Mouse (Mus musculus) MEL (cell line): ENCODE measurements around the gene Erf. TPM values are rescaled to one million over a fixed set of nuclear protein-coding genes. Genes with fewer than 3 reads are reported as not detected.

Experiments used
- DNase-seq: peaks from one replicate; pipeline ENCODE4 v3.0.0; 2011; ENCODE audit warnings: low read depth, low spot score
- H3K27ac ChIP-seq: 2 replicates; pipeline ENCODE4 v1.5.1; 2012; ENCODE audit warnings: low read depth, mild to moderate bottlenecking, control low read depth, low read length, moderate library complexity; ENCODE audit not compliant: control insufficient read depth
- H3K27me3 ChIP-seq, 2 experiments: fragments of 150-350 bp in 1 of 2; sonication (generic) in 1 of 2; 2 replicates each; pipeline ENCODE4 v1.6.1; 2012; ENCODE audit warnings: low read length in 2 of 2, mild to moderate bottlenecking in 2 of 2, improper control_type of control experiment in 1 of 2, moderate library complexity in 1 of 2; ENCODE audit not compliant: insufficient read depth in 2 of 2, control insufficient read depth in 1 of 2
- H3K36me3 ChIP-seq, 2 experiments: 2 replicates each; pipeline ENCODE4 v1.6.1; 2012 to 2014; ENCODE audit warnings: low read length in 2 of 2, improper control_type of control experiment in 1 of 2, inconsistent platforms in 1 of 2, mild to moderate bottlenecking in 1 of 2; ENCODE audit not compliant: insufficient read depth in 2 of 2, control insufficient read depth in 1 of 2
- H3K4me1 ChIP-seq, 2 experiments: fragments of 150-350 bp in 1 of 2; sonication (generic) in 1 of 2; 2 replicates each; pipeline ENCODE4 v1.6.1; 2012; ENCODE audit warnings: low read length in 2 of 2, improper control_type of control experiment in 1 of 2, mild to moderate bottlenecking in 1 of 2; ENCODE audit not compliant: insufficient read depth in 2 of 2, control insufficient read depth in 1 of 2
- H3K4me3 ChIP-seq, 2 experiments: fragments of 150-350 bp in 1 of 2; sonication (generic) in 1 of 2; 2 replicates each; pipeline ENCODE4 v1.5.1; 2012; ENCODE audit warnings: low read depth in 2 of 2, low read length in 2 of 2, mild to moderate bottlenecking in 2 of 2, moderate library complexity in 2 of 2, control low read depth in 1 of 2, improper control_type of control experiment in 1 of 2; ENCODE audit not compliant: control insufficient read depth in 1 of 2, insufficient read depth in 1 of 2
- H3K79me2 ChIP-seq: 2 replicates; pipeline ENCODE4 v1.6.1; 2012; ENCODE audit warnings: mild to moderate bottlenecking, low read length, moderate library complexity; ENCODE audit not compliant: control insufficient read depth, poor library complexity, insufficient read depth
- H3K9ac ChIP-seq: 2 replicates; pipeline ENCODE4 v1.6.1; 2012; ENCODE audit warnings: low read depth, mild to moderate bottlenecking, control low read depth, low read length, moderate library complexity; ENCODE audit not compliant: control insufficient read depth, poor library complexity, severe bottlenecking
- H3K9me3 ChIP-seq: fragments of 150-350 bp; sonication (generic); replicated peaks from 2 replicates; pipeline ENCODE4 v1.6.1; 2012; ENCODE audit warnings: mild to moderate bottlenecking, low read length, improper control_type of control experiment, moderate library complexity; ENCODE audit not compliant: insufficient read depth
- CTCF ChIP-seq, 3 experiments: IDR thresholded peaks in 2 of 3; conservative IDR thresholded peaks in 1 of 3; 2 replicates each; pipeline ENCODE4 v1.5.1; 2011 to 2012; ENCODE audit warnings: low read length in 3 of 3, low read depth in 2 of 3, mild to moderate bottlenecking in 2 of 3, improper control_type of control experiment in 1 of 3, inconsistent platforms in 1 of 3, mixed read lengths in 1 of 3, moderate library complexity in 1 of 3; ENCODE audit not compliant: control insufficient read depth in 1 of 3, insufficient read depth in 1 of 3, poor library complexity in 1 of 3, severe bottlenecking in 1 of 3
- ELF1 ChIP-seq: IDR thresholded peaks from 2 replicates; pipeline ENCODE4 v1.6.1; 2014; ENCODE audit warnings: low read depth, mild to moderate bottlenecking, inconsistent platforms, low read length, improper control_type of control experiment, moderate library complexity
- EP300 ChIP-seq, 2 experiments: IDR thresholded peaks; 2 replicates each; pipeline ENCODE4 v1.6.1; 2011; ENCODE audit warnings: improper control_type of control experiment in 2 of 2, low read length in 2 of 2, low read depth in 1 of 2, mild to moderate bottlenecking in 1 of 2
- ETS1 ChIP-seq: IDR thresholded peaks from 2 replicates; pipeline ENCODE4 v1.6.1; 2012; ENCODE audit warnings: low read depth, mild to moderate bottlenecking, inconsistent platforms, low read length, improper control_type of control experiment, moderate library complexity
- HCFC1 ChIP-seq: IDR thresholded peaks from 2 replicates; pipeline ENCODE4 v1.6.1; 2012; ENCODE audit warnings: low read depth, mild to moderate bottlenecking, inconsistent platforms, low read length, improper control_type of control experiment, moderate library complexity
- MAZ ChIP-seq: IDR thresholded peaks from 2 replicates; pipeline ENCODE4 v1.6.1; 2012; ENCODE audit warnings: low read depth, mild to moderate bottlenecking, inconsistent platforms, low read length, improper control_type of control experiment
- MXI1 ChIP-seq: IDR thresholded peaks from 2 replicates; pipeline ENCODE4 v1.6.1; 2011; ENCODE audit warnings: mild to moderate bottlenecking, low read depth, low read length, improper control_type of control experiment
- MYB ChIP-seq: IDR thresholded peaks from 2 replicates; pipeline ENCODE4 v1.6.1; 2011; ENCODE audit warnings: mild to moderate bottlenecking, low read depth, low read length, improper control_type of control experiment
- NELFE ChIP-seq: IDR thresholded peaks from 2 replicates; pipeline ENCODE4 v1.6.1; 2011; ENCODE audit warnings: low read depth, low read length, improper control_type of control experiment
- NRF1 ChIP-seq: IDR thresholded peaks from 2 replicates; pipeline ENCODE4 v1.6.1; 2014; ENCODE audit warnings: low read depth, mild to moderate bottlenecking, inconsistent platforms, low read length, improper control_type of control experiment, moderate library complexity; ENCODE audit not compliant: poor library complexity, insufficient read depth, severe bottlenecking
- POLR2A ChIP-seq, 2 experiments: IDR thresholded peaks; 2 replicates each; pipeline ENCODE4 v1.6.1; 2011 to 2012; ENCODE audit warnings: low read length in 2 of 2, mild to moderate bottlenecking in 2 of 2, control low read depth in 1 of 2, improper control_type of control experiment in 1 of 2, low read depth in 1 of 2, moderate library complexity in 1 of 2; ENCODE audit not compliant: control insufficient read depth in 1 of 2, insufficient read depth in 1 of 2, poor library complexity in 1 of 2
- POLR2AphosphoS2 ChIP-seq: IDR thresholded peaks from 2 replicates; pipeline ENCODE4 v1.6.1; 2011; ENCODE audit warnings: low read length, improper control_type of control experiment
- RCOR1 ChIP-seq: IDR thresholded peaks from 2 replicates; pipeline ENCODE4 v1.6.1; 2012; ENCODE audit warnings: low read depth, mild to moderate bottlenecking, inconsistent platforms, low read length, improper control_type of control experiment
- SIN3A ChIP-seq: IDR thresholded peaks from 2 replicates; pipeline ENCODE4 v1.6.1; 2012; ENCODE audit warnings: low read length, improper control_type of control experiment, inconsistent platforms
- SMC3 ChIP-seq: IDR thresholded peaks from 2 replicates; pipeline ENCODE4 v1.6.1; 2011; ENCODE audit warnings: low read depth, low read length, improper control_type of control experiment
- TAL1 ChIP-seq: IDR thresholded peaks from 2 replicates; pipeline ENCODE4 v1.6.1; 2012; ENCODE audit warnings: mild to moderate bottlenecking, inconsistent platforms, low read length, moderate library complexity, mixed read lengths
- TCF12 ChIP-seq: IDR thresholded peaks from 2 replicates; pipeline ENCODE4 v1.6.1; 2014; ENCODE audit warnings: low read depth, mild to moderate bottlenecking, inconsistent platforms, low read length, improper control_type of control experiment, moderate library complexity
- ZMIZ1 ChIP-seq: IDR thresholded peaks from 2 replicates; pipeline ENCODE4 v1.6.1; 2012; ENCODE audit warnings: low read depth, mild to moderate bottlenecking, inconsistent platforms, low read length, improper control_type of control experiment, moderate library complexity
- polyA plus RNA-seq, 2 experiments: library from polyadenylated mRNA; stranded (reverse) in 1 of 2; unstranded in 1 of 2; fragments of >175 nt in 1 of 2; fragments of >200 nt in 1 of 2; gene quantifications; 2 replicates each; pipeline versions ENCODE4 v1.2.1 to v1.2.4; 2012; ENCODE audit warnings: low replicate concordance in 2 of 2, low read depth in 1 of 2; ENCODE audit not compliant: insufficient read length in 2 of 2, insufficient read depth in 1 of 2, missing spikeins in 1 of 2
- total RNA-seq: library from RNA; depleted of rRNA; stranded (reverse); fragments of 300-350 nt; gene quantifications from 2 replicates; pipeline ENCODE4 v1.2.3, GENCODE M21; 2012; rRNA removed

Gene Erf
- total RNA-seq (18.4 and 24.6 TPM in 2 replicates), polyA plus RNA-seq (10 to 100 TPM in 1 of 2 experiments, not detected in 1; 33.2 TPM)

DNA sequence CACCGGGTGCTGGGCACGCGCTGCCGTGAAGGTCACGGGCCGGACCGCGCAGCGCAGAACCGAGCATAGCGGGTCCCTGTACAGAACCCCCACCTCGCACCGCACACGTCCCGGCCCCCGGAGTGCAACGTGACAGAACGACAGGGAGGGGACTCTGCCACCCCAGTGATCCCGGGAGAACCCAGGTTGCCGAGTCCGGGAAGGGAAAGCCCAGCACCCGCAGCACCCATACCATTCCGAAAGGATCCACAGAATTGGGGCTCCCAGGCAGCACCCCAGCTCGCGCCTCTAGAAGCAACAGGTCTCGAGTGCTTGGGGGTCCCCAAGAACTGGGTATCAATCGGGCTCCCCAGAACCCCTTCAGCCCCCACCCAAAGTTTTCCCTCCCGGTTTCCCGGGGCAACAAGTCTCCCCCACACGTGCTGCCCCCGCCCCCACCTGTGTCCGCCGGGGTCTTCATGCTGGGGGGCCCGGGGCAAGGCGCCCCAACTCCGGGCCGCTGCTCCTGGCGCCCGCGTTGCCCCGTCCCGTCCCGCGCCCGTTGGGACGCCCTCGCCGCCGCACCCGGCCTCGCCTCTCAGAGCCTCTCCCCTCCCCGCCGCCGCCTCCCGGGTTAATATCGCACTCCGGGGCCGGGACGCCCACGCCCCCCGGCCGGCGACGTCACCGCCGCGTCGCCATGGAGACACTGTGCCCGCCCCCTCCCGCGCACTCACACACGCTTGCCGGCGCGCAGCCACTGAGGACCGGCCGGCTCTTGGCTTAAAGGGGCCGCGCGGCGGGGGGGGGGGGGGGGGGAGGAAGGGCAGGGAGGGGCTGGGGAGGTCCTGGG lies at the start of gene Erf:
Gene Erf, minus strand, starts transcription at position 621 of the 832 bp plus-strand sequence.
- peak; percentile 92 for DNase-seq
- no peaks in the 10 kb centered on the region for H3K27me3 ChIP-seq
- H3K4me1 ChIP-seq: peaks cover 0 to 7% of the 10 kb centered on the region in 2 experiments; a peak in 3 of 4 replicates
- H3K9me3 ChIP-seq: no peaks in the 10 kb centered on the region
- peaks cover 32% of the 10 kb centered on the region for H3K79me2 ChIP-seq
- peak within 1 kb of the TSS; percentile 79 for H3K27ac ChIP-seq
- peak within 1 kb of the TSS; percentile 88 for H3K9ac ChIP-seq
- TF ChIP-seq SMC3: no peak
- TF ChIP-seq HCFC1: peak; percentile 65
- TF ChIP-seq TCF12: peak; percentile 61; the same call in 1 of the 2 replicates
- TF ChIP-seq MAZ: peak; percentile 97; the same call in 1 of the 2 replicates
- no peak for TF ChIP-seq MYB
- TF ChIP-seq CTCF (IDR thresholded peaks at IDR 0.05 in 2 of 3, conservative IDR thresholded peaks at IDR 0.05 in 1 of 3; ENCODE audit: control insufficient read depth in 1 of 3, insufficient read depth in 1 of 3, low read depth in 2 of 3, low read length in 3 of 3, poor library complexity in 1 of 3, severe bottlenecking in 1 of 3): no peak
- TF ChIP-seq ETS1: peak; percentile 51; the same call in 1 of the 2 replicates
- TF ChIP-seq EP300 (IDR thresholded peaks at IDR 0.05; ENCODE audit: low read depth in 1 of 2, low read length in 2 of 2): peak in 1 of 2 experiments; percentile 31; a peak in 1 of 4 replicates
- TF ChIP-seq RCOR1: no peak
- peak; percentile 50; the same call in 1 of the 2 replicates for TF ChIP-seq POLR2AphosphoS2
- peak; percentile 74 for TF ChIP-seq NELFE
- 0 out of 2 replicates have a peak, but pooled peaks have one; percentile 70 for TF ChIP-seq MXI1
- peak; percentile 54 to 62; a peak in 3 of 4 replicates for TF ChIP-seq POLR2A (IDR thresholded peaks at IDR 0.05; ENCODE audit: control insufficient read depth in 1 of 2, insufficient read depth in 1 of 2, low read depth in 1 of 2, low read length in 2 of 2, poor library complexity in 1 of 2)
- no peak for TF ChIP-seq TAL1
- peak; percentile 81 for TF ChIP-seq ZMIZ1
- TF ChIP-seq ELF1: peak; percentile 49
- peak; percentile 65 for TF ChIP-seq NRF1
- TF ChIP-seq SIN3A: peak; percentile 81
- peak within 1 kb of the TSS; percentile 88 to 99 for H3K4me3 ChIP-seq
- H3K36me3 ChIP-seq: peaks cover 0 to 2% of the 10 kb centered on the region in 2 experiments; a peak in 3 of 4 replicates
